Mouse (Mus musculus) layer of hippocampus, adult 9-11 months (tissue): ENCODE results near the gene Cdc42bpg.
"Not testable (repeated sequence)": the region's sequence is repeated elsewhere in the genome, so short reads cannot be mapped to it uniquely, and the experiment has no call there.

Experiments used
- DNase-seq: peaks from one replicate; pipeline ENCODE4 v3.0.0; 2022

Cdc42bpg gene

DNA sequence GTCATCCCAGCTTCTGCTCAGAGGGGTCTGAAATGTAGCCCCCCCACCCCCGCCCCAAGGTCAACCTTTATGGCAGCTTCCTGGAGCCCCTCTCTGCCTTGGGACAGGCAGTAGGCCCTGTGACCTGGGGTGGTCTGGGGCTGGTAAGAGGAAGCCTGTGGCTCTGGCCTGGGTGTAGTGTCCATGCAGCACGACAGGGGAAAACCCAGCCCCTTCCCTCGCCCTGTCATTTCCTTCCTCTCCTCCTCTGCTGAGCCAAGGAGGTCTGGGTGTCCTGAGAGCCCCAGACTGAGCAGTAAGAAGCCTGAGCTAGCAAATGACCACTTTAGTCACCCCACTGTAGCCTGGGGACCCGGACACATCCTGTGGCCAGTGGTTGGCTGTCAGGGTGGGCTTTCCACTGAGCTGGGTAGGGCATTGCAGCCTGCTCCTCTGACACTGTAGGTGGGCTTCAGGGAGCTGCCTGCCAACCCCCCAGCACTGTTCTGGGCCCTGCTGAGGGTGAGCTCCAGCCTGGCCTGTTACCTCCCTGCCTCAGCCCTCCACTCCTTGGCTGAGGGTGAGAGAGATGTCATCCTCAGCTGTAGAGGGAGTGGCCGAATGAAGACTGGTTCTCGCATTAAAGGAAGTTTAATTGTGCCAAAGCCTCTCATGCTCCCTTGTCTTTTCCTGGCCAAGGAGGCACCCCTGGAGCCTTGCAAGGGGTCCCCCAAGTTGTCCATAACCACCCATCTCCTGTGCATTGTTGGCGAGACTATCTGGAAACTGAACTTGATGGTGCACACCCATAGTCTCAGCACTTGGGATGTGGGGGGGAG lies 6.6 kb upstream of the Cdc42bpg start:
- no peak for DNase-seq

- no peak for DNase-seq
Observed at GRCm38 (mm10) chr19:6300402-6300841, 5.8 kb upstream of the Cdc42bpg start.

DNA sequence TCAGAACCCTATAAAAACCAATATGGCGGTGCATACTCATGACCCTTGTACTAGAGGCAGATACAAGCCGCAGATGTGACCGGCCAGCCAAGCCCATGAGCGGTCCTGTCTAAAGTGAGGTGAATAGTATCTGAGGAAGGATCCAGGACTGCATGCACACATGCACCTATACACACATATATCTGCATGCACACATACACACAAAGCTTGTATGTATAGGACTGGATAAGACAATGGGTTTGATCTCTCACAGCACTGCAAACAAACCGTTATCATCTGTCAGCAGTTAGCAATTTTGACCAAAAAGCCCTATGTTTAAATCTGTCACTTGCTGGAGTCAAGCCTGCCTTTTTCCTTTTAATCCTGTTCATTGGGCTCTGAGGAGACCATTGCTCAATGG lies 4.1 kb upstream of the Cdc42bpg start:
- DNase-seq = no peak

DNA sequence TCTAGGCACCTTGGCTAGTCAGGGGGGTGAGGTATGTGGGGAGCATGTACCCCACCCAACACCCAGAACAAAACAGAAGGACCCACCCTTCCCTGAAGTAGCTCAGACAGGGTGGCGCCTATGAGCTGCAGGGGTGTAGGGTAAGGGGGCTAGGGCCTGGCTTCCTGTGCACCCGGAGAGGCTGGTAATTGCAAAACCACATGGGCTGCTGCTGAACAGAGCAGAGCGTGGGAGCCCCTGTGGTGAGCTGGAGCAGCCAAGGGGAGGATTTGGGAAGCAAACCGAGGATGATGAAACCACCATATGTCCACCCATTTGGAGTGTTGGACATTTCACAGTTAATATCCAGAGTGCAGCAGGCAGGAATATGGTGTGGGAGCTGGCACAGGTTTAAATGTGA lies 3.7 kb upstream of the Cdc42bpg start:
- peak; percentile 82 for DNase-seq

DNA sequence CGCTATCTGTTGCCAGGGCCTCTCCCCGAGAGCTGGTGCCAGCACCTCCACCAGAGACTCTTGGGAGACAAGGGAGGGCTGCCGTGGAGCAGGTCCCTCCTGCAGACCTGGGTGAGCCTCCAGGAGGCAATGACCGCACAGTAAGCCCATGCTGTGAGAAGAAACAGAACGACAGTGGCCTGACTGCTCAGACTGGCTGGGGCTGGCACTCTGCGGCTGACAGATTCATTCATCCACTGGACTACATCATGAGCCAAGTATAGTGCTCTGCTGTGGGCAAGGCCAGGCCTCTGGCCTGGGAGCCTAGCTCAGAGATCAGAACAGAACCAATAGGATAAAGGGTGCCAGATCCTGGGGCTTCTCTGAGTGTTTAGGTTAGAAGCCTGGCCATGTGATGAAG lies 2.4 kb upstream of the Cdc42bpg start:
- DNase-seq = no peak

DNA sequence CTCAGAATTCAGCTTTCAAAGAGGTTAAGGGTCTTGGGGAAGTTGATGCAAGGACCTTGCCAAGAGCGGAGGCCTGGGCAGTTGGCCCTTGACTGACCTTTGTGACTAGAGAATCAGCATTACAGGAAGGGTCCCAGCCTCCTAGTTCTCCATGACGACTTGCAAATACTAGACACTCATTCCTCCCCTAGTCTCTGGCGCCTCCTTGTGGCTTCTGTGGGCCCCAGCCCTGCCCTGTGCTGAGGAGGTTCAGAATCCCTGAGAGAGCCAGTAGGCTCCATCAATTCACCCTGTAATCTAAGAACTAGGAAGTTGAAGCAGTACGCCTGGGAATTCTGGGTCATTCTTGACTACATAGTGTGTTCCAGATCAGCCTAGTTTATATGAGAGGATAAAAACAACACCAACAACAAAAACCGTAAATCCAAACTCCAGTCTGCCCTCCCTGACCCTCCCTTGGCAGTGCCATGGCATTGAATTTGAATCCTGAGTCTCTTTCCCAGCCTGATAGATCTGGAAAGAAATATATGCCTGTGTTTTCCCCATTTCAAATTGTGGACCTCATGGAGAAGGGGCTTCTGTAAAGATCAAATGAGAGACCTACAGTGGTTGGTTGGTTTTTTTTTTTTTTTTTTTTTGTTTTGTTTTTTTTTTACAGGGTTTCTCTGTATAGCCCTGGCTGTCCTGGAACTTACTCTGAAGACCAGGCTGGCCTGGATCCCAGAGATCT lies 1.3 kb upstream of the Cdc42bpg start:
- peak; percentile 77 for DNase-seq

GRCm38 (mm10) chr19:6305517-6306115 lies 640 bp upstream of the Cdc42bpg start:
- no peak for DNase-seq

DNA sequence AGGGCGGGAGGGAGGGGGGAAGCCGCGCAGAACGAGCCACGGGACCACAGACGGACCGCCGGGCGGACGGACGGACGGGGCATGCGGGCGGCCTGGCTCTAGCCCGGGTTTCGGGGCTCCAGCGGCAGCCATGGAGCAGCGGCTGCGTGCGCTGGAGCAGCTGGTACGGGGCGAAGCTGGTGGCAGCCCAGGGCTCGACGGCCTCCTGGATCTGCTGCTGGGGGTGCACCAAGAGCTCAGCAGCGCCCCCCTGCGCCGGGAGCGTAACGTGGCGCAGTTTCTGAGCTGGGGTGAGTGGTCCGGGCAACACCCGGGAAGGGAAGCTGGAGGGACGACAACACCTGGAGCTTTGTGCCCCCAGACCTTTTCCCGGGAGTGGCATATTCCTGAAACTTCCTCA lies 330 bp downstream of the Cdc42bpg start:
- peak; percentile 42 for DNase-seq

GRCm38 (mm10) chr19:6307733-6308531 lies 1.7 kb downstream of the Cdc42bpg start:
- peak; percentile 67 for DNase-seq

- DNase-seq = no peak
Observed at GRCm38 (mm10) chr19:6310181-6310580, 3.9 kb downstream of the Cdc42bpg start.

DNA sequence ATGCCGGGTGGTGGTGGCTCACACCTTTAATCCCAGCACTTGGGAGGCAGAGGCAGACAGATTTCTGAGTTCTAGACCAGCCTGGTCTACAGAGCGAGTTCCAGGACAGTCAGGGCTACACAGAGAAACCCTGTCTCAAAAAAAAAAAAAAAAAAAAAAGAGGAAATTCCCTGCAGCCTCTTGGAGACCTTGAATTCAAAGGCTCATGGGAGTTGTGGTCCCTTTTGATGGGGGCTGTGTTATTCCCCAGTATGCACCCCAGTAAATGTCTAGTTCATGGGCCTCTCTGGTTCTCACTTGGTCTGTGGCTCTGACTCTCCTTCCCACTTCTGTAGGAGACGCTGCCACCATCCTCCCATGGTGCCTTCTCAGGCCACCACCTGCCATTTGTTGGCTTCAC lies 5.5 kb downstream of the Cdc42bpg start:
- DNase-seq = not testable (repeated sequence)

DNA sequence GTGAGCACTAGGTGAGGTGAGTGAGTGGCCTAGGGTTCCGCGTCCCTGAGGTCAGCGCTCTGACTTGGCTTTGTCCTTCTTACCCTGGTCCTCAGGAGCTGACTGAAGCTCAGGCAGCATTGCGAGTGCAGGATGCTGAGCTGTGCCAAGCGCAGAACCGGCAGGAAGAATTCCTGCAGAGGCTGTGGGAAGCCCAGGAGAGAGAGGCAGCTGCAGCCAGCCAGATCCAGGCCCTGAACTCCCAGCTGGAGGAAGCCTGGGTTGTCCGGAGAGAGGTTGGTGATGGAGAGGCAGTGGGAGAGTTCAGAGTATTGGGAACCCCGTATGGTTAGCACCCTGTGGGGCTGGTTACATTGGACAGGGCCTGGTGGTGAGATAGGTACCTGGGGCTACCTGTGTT lies 7.5 kb downstream of the Cdc42bpg start:
- no peak for DNase-seq

DNA sequence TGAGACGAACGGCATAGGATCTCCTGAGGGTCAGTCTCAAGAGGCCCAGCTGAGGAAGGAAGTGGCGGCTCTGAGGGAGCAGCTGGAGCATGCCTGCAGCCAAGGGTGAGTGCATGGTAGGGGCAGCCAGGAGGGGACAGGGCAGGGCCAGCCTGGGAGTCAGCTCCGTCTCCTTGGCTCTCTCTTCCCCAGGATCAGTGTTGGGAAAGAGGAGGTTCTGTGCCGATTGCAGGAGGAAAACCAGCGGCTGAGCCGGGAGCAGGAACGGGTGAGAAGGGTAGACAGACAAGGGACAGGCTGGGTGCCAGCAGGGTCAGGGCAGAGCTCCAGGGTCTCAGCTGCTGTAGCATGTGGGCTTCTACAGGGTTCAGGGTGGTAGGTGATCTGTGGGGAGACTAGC lies 8.3 kb downstream of the Cdc42bpg start:
- no peak for DNase-seq

DNA sequence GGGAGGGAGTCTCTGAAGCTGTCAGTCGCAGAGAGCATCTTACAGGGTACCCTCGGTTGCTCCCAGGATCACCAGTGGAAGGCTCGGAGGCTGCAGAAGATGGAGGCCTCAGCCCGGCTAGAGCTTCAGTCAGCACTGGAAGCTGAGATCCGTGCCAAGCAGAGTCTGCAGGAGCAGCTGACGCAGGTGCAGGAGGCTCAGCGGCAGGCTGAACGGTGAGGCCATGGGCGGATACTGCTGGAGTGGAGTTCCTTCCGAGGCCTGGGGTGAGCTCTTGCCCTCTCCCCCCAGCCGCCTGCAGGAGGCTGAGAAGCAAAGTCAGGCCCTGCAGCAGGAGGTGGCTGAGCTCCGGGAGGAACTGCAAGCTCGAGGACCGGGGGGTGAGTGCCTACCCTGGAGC lies 9.3 kb downstream of the Cdc42bpg start:
- DNase-seq = no peak

GRCm38 (mm10) chr19:6318145-6318544 lies 11.9 kb downstream of the Cdc42bpg start:
- no peak for DNase-seq

DNA sequence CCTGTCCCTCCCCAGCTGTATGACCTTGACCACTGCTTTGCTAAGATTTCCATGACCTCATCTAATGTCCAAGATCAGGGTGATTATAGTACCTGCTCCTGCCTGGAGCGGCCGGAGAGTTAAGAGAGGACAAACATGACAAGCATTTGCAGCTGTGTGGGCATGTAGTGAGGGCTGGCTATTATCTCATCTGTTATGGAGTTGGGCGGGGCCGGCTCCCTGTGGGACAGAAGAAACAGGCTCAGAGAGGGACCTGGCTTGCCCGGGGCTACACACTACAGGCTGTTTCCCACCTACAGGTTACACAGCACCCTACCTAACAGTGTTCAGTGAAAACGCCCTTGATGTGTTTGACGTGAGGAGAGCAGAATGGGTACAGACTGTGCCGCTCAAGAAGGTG lies 15.1 kb downstream of the Cdc42bpg start:
- no peak for DNase-seq

GRCm38 (mm10) chr19:6321786-6322621 lies 15.7 kb downstream of the Cdc42bpg start:
- DNase-seq = no peak

DNA sequence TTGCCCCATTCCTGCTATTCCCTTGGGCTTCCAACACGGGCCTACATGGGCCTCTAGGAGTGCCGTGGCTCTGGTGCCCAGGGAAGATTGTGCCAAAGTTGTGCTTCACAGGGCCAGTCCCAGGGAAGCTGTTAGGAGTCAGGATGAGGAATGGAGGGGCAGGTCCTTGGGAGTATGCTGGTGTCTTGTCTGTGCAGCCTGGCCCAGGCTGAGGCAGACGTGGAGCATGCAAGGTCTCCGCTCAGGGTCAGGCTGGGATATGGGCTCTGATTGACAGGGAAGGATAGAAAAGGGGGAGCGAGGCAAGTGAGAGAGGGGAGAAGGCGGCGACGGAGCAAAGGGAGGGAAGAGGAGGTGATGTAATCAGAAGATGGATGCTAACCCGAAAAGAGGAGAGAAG lies 18.5 kb downstream of the Cdc42bpg start:
- DNase-seq = no peak

- DNase-seq = no peak
Observed at GRCm38 (mm10) chr19:6331178-6331577, 24.9 kb downstream of the Cdc42bpg start.

GRCm38 (mm10) chr19:6331719-6332516 lies 25.7 kb downstream of the Cdc42bpg start:
- DNase-seq = no peak
